Mouse (Mus musculus) monocyte, adult 5-6 weeks (primary cell): ENCODE measurements around the gene Olfr1022. TPM values are rescaled to one million over a fixed set of nuclear protein-coding genes. Genes with fewer than 3 reads are reported as not detected.

ENCODE experiments used
- ATAC-seq: fragments of 153-309, 156-312 bp; replicated peaks from 2 replicates; pipeline ENCODE4 v1.8.0; 2017; ENCODE audit warnings: mild to moderate bottlenecking; ENCODE audit not compliant: low TSS enrichment, insufficient number of reproducible peaks, severe bottlenecking, poor library complexity, low FRiP score
- total RNA-seq: library from RNA; stranded (forward); fragments of 200-1000, 200-491, 200-594 nt; gene quantifications from 3 replicates; pipeline ENCODE4 v1.2.3, GENCODE M21; 2017

Gene Olfr1022
- total RNA-seq: not detected in 3 replicates

DNA sequence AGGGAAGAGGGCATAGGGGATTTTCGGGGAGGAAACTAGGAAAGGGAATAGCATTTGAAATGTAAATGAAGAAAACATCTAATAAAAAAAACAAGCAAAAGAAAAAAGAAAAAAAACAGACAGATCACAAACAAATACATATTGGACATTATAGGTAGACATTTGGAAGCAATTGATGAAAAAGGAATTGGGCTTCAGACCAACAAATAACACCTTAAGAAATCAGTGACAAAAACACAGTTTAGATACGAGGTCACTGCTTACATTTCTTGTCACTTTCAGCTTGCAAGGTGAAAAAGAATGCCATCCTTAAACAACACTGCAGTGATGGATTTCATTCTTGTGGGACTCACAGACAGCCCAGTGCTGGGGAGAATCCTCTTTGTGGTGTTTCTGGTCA lies at the start of gene Olfr1022:
TSS of gene Olfr1022 (plus strand) at position 301 of the 400 bp plus-strand sequence.
- ATAC-seq: no peak

DNA sequence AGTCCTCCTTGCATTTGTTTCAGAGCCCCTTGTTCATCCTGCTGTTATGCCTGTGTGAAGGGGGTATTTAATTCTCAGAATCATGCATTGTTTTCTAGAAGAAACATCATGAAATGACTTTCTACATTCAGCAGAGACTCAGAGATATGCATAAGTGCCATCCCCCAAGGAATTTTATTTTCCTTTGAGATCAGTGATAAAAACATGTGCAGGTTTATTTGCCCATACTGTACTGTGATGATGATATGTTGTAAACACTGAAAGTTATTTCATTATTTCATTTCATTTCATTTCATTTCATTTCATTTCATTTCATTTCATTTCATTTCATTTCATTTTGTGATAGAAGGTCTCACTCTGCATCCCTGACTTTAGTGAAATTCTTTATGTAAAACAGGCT lies 23.0 kb upstream of the Olfr1022 start, which contains the start of gene Olfr1019:
TSS of gene Olfr1019 (minus strand) at position 101 of the 400 bp plus-strand sequence.
- no peak for ATAC-seq

- no peak for ATAC-seq
Measured at GRCm38 (mm10) chr2:85846730-85847129, 21.7 kb upstream of the Olfr1022 start, which contains the start of gene Olfr1020. TSS of gene Olfr1020 (plus strand) at chr2:85847030.

- ATAC-seq: no peak
Measured at GRCm38 (mm10) chr2:85885340-85885739, 16.9 kb downstream of the Olfr1022 start, which contains the start of gene Olfr1023. TSS of gene Olfr1023 (plus strand) at chr2:85885640.

GRCm38 (mm10) chr2:85904952-85905351 lies 36.6 kb downstream of the Olfr1022 start, which contains the start of gene Olfr1024:
TSS of gene Olfr1024 (minus strand) at chr2:85905052.
- ATAC-seq: no peak

DNA sequence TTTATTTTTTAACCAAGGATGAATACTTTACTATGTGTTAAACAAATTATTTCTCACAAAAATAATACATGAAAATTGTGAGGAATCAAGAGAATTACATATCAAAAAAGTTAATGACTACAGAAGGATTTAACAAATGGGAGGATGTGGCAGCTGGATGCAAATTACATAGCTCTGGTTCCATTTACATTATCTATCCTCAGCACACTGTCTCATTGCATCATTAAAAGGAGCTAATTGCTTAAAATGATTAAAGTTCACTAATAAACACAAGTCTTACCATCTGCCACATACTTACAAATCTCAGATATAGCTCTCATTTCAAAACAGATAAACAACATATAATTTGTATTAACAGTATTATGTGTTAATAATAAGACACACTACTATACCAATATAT lies 44.8 kb downstream of the Olfr1022 start:
- ATAC-seq: no peak

DNA sequence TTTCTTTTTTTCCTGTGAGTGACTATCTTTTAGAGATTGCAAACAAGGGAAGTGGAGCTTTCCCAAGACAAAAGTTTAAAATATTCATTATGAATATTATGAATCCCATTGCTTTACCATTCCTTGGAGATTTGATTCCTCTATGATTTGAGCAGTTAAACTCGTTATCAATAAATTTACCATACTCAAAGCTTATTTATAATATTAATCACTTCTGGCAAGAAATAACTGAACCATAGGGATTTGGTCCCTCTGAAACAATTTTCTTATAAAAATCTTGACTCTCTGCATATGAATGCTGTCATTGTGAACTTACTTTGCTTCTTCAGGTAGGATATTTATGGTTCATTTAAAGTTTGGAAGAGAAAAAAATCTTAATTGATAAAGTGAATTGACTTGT lies 46.5 kb downstream of the Olfr1022 start, which contains the start of gene Olfr1025-ps1:
TSS of gene Olfr1025-ps1 (plus strand) at position 301 of the 400 bp plus-strand sequence.
- ATAC-seq: no peak

Other genes with a start within 250 kb of the Olfr1022 start
- not detected in 3 replicates for gene Olfr1002, start 217.9 kb upstream of the Olfr1022 start, total RNA-seq
- not detected in 3 replicates for gene Olfr154, start 204.1 kb upstream of the Olfr1022 start, total RNA-seq
- gene Olfr1006, start 189.8 kb upstream of the Olfr1022 start, total RNA-seq: not detected in 3 replicates
- not detected in 3 replicates for gene Olfr1008, start 179.2 kb upstream of the Olfr1022 start, total RNA-seq
- not detected in 3 replicates for gene Olfr1009, start 153.2 kb upstream of the Olfr1022 start, total RNA-seq
- gene Olfr1012, start 105.8 kb upstream of the Olfr1022 start, total RNA-seq: not detected in 3 replicates
- not detected in 3 replicates for gene Olfr1013, start 101.5 kb upstream of the Olfr1022 start, total RNA-seq
- gene Olfr1014, start 95.9 kb upstream of the Olfr1022 start, total RNA-seq: not detected in 3 replicates
- not detected in 3 replicates for gene Olfr1015, start 86.6 kb upstream of the Olfr1022 start, total RNA-seq
- gene Olfr1016, start 66.0 kb upstream of the Olfr1022 start, total RNA-seq: not detected in 3 replicates
- gene Olfr1018, start 50.1 kb upstream of the Olfr1022 start, total RNA-seq: 0.43 TPM in 1 of 3 replicates, not detected in the others
- gene Olfr1019, start 23.1 kb upstream of the Olfr1022 start, total RNA-seq: not detected in 3 replicates
- gene Olfr1020, start 21.6 kb upstream of the Olfr1022 start, total RNA-seq: not detected in 3 replicates
- gene Olfr1023, start 17.0 kb downstream of the Olfr1022 start, total RNA-seq: not detected in 3 replicates
- not detected in 3 replicates for gene Olfr1024, start 36.5 kb downstream of the Olfr1022 start, total RNA-seq
- gene Olfr1025-ps1, start 46.6 kb downstream of the Olfr1022 start, total RNA-seq: 0.11 TPM in 1 of 3 replicates, not detected in the others
- not detected in 3 replicates for gene Olfr1026, start 53.0 kb downstream of the Olfr1022 start, total RNA-seq
- not detected in 3 replicates for gene Olfr1028, start 81.8 kb downstream of the Olfr1022 start, total RNA-seq
- not detected in 3 replicates for gene Olfr1029, start 105.3 kb downstream of the Olfr1022 start, total RNA-seq
- not detected in 3 replicates for gene Olfr1030, start 110.7 kb downstream of the Olfr1022 start, total RNA-seq
- not detected in 3 replicates for gene Olfr1031, start 121.7 kb downstream of the Olfr1022 start, total RNA-seq
- gene Olfr1032, start 136.9 kb downstream of the Olfr1022 start, total RNA-seq: not detected in 3 replicates
- 0.19 to 0.39 TPM in 2 of 3 replicates, not detected in the other for gene Olfr1033, start 152.0 kb downstream of the Olfr1022 start, total RNA-seq
- not detected in 3 replicates for gene Olfr1034, start 177.3 kb downstream of the Olfr1022 start, total RNA-seq
- not detected in 3 replicates for gene Olfr1036, start 205.4 kb downstream of the Olfr1022 start, total RNA-seq
- not detected in 3 replicates for gene Olfr1037, start 218.8 kb downstream of the Olfr1022 start, total RNA-seq